In the genomic region with DNA sequence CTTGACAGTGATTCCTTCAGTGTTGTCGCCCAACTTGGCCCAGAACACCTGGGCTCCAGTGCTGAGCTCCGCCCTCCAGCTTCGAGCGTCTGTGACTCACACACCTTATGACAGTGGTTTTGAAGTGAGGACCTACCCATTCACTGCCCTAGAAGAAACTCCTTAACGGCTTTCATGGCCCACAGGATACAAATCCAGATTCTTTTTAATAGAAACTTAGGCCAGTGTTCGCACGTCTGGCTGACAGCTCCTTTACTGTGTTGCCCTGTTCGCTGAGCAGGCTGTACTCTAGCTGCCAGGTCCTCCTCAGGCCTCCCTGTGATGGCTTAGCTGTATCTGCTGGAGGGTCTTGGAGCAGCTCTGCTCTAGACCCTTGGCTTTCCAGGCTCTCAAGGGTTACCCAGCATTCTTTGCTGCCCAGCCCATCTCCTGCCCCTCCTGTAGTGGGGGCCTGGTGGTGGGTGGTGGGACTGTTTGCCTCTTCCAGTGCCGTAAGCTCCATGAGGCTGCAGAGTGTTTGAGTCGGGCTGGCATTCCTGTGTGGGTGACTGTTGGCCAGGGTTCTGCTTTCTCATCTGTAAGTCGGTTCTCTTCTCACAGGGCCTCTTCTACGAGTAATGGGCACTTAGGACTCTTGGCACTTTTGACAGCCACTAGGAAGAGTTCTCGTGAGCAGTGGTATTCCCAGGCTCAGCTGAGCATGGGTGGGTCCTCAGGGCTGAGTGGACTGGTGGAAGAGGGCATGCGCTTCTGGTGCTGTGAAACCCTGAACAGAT, we compare ENCODE assay signal across 18 mouse cellular contexts. TPM values are rescaled to one million over a fixed set of nuclear protein-coding genes. Genes with fewer than 3 reads are reported as not detected.
A peak's percentile ranks its signal among the peaks of the same experiment; 100 is the strongest.
DNase-seq lines count a peak whose midpoint lies in the region; ATAC-seq and TF ChIP-seq lines count a peak whose summit lies in the region.
"Had no signal": no experiment of that assay in that cellular context is flagged by ENCODE, and none has a peak within 500 bp of the region (broad histone marks: within the 10 kb centered on the region; RNA-seq: fewer than 3 reads in every experiment).

No protein-coding gene starts in this region.

- no peak overlapping the region for H3K4me3 ChIP-seq in gastrocnemius, adult 2 months
- H3K4me3 ChIP-seq in lung, adult 2 months (replicated peaks; ENCODE audit: extremely low read depth, low read depth, low read length) = no peak overlapping the region
- no peak overlapping the region for H3K4me3 ChIP-seq in liver, embryonic 11.5 days (ENCODE audit: low read depth, low read length)
- H3K4me3 ChIP-seq: forebrain, embryonic 13.5 days; limb, embryonic 13.5 days; liver, embryonic 15.5 days; midbrain, embryonic 12.5 days; neural tube, embryonic 12.5 days had no signal

- H3K4me2 ChIP-seq in liver, embryonic 11.5 days = no peak overlapping the region
- H3K4me2 ChIP-seq: forebrain, embryonic 13.5 days; limb, embryonic 13.5 days; liver, embryonic 15.5 days; midbrain, embryonic 12.5 days; neural tube, embryonic 12.5 days had no signal

- H3K9me3 ChIP-seq in liver, embryonic 11.5 days (ENCODE audit: control insufficient read depth, low read length) = no peaks in the 10 kb centered on the region
- H3K9me3 ChIP-seq: forebrain, embryonic 13.5 days; limb, embryonic 13.5 days; liver, embryonic 15.5 days; midbrain, embryonic 12.5 days; neural tube, embryonic 12.5 days had no signal

- H3K27ac ChIP-seq in gastrocnemius, adult 2 months = 0 out of 2 replicates have a peak overlapping the region, but pooled peaks have one; percentile 17
- no peak overlapping the region for H3K27ac ChIP-seq in liver, embryonic 11.5 days (ENCODE audit: low read depth, low read length)
- H3K27ac ChIP-seq: forebrain, embryonic 13.5 days; limb, embryonic 13.5 days; liver, embryonic 15.5 days; midbrain, embryonic 12.5 days; neural tube, embryonic 12.5 days had no signal

- H3K4me1 ChIP-seq in lung, adult 2 months (ENCODE audit: control insufficient read depth, insufficient read depth, low read length) = no peaks in the 10 kb centered on the region; the same call in 1 of the 2 replicates
- H3K4me1 ChIP-seq in liver, embryonic 11.5 days (replicated peaks; ENCODE audit: control insufficient read depth, insufficient read depth, low read length) = peaks cover 2% of the 10 kb centered on the region; the same call in 1 of the 2 replicates
- H3K4me1 ChIP-seq: forebrain, embryonic 13.5 days; neural tube, embryonic 12.5 days had no signal

- no peak overlapping the region for H3K9ac ChIP-seq in liver, embryonic 11.5 days (ENCODE audit: low read depth, low read length)
- H3K9ac ChIP-seq: forebrain, embryonic 13.5 days; limb, embryonic 13.5 days; liver, embryonic 15.5 days; midbrain, embryonic 12.5 days; neural tube, embryonic 12.5 days had no signal

- no peak for TF ChIP-seq POLR2A in lung, adult 2 months (IDR thresholded peaks at IDR 0.05; ENCODE audit: borderline replicate concordance, extremely low read depth, low read depth, low read length)

- 72% methylated on average over 14 of the region's 14 CpGs for WGBS in lung, adult 2 months
- 78% methylated on average over 14 of the region's 14 CpGs for WGBS in liver, embryonic 11.5 days

- no peak for ATAC-seq in liver, embryonic 11.5 days (replicated peaks; ENCODE audit: low FRiP score)
- ATAC-seq: forebrain, embryonic 13.5 days had no signal

- H3K36me3 ChIP-seq in liver, embryonic 11.5 days (ENCODE audit: control insufficient read depth, insufficient read depth, low read length) = peaks cover 2% of the 10 kb centered on the region; the same call in 1 of the 2 replicates

- TF ChIP-seq CTCF in gastrocnemius, adult 2 months (IDR thresholded peaks at IDR 0.05) = no peak
- TF ChIP-seq CTCF in lung, adult 2 months (IDR thresholded peaks at IDR 0.05; ENCODE audit: insufficient read depth, low read length) = no peak

- intact Hi-C loops in gastrocnemius, adult 2 months (cut with DNase I) = no loop called here
- intact Hi-C loops in gastrocnemius, postnatal 14 days (cut with DNase I; ENCODE audit: low total_unique reads) = no loop called here

- DNase-seq in gastrocnemius, adult 2 months = no peak
- DNase-seq in gastrocnemius, postnatal 14 days = no peak
- peak; percentile 32 for DNase-seq in lung, adult 2 months
- no peak for DNase-seq in lung, postnatal 14 days
- peak; percentile 65 for DNase-seq in brain, adult 2 months (ENCODE audit: low read depth, low spot score)
- DNase-seq in lung, postnatal 36 days = peak; percentile 60
- DNase-seq in liver, embryonic 11.5 days (ENCODE audit: low spot score) = no peak
- no peak for DNase-seq in B cell, adult 2 months
- DNase-seq: adrenal gland, adult 8-10 months; cerebellum, adult 9-11 months; kidney, adult 11 months; kidney, postnatal 10 days; right cerebral cortex, postnatal 14 days had no signal

- H3K27me3 ChIP-seq in liver, embryonic 11.5 days (replicated peaks; ENCODE audit: control insufficient read depth, insufficient read depth, low read length) = no peaks in the 10 kb centered on the region
- H3K27me3 ChIP-seq: forebrain, embryonic 13.5 days; limb, embryonic 13.5 days; liver, embryonic 15.5 days; midbrain, embryonic 12.5 days; neural tube, embryonic 12.5 days had no signal

RNA-seq across cellular contexts. Expression of a gene that starts 11.7 kb away (rescaled TPM):
- total RNA-seq in gastrocnemius, adult 2 months (2021) = 1 to 10 TPM; 3.5 to 3.8 TPM
- 1 to 10 TPM; 2.7 to 3.5 TPM for total RNA-seq in gastrocnemius, postnatal 14 days (2021)
- polyA plus RNA-seq in lung, adult 2 months (2012; rRNA removed) = 13.0 and 13.5 TPM in 2 replicates
- 6.0 and 6.3 TPM in 2 replicates for polyA plus RNA-seq in liver, embryonic 11.5 days (2014; fragmentation: Nextera tagmentation; extraction: Ambion mirVana)

RNA-seq across cellular contexts. Expression of a gene that starts 15.4 kb away (rescaled TPM):
- 100 to 1,000 TPM; 201 to 248 TPM for total RNA-seq in gastrocnemius, adult 2 months (2021)
- 100 to 1,000 TPM; 149 to 227 TPM for total RNA-seq in gastrocnemius, postnatal 14 days (2021)
- 3.2 and 12.0 TPM in 2 replicates for polyA plus RNA-seq in lung, adult 2 months (2012; rRNA removed)
- polyA plus RNA-seq in liver, embryonic 11.5 days (2014; fragmentation: Nextera tagmentation; extraction: Ambion mirVana) = 10.5 and 11.5 TPM in 2 replicates
- polyA plus RNA-seq: forebrain, embryonic 13.5 days; midbrain, embryonic 12.5 days had no signal

RNA-seq across cellular contexts. Expression of a gene that starts 50.6 kb away (rescaled TPM):
- 1 to 10 TPM in 1 of 2 experiments, under 1 TPM in 1; 0.89 to 1.5 TPM for total RNA-seq in gastrocnemius, adult 2 months (2021)
- under 1 TPM; 0.47 to 0.78 TPM for total RNA-seq in gastrocnemius, postnatal 14 days (2021)
- 10.3 and 15.0 TPM in 2 replicates for polyA plus RNA-seq in lung, adult 2 months (2012; rRNA removed)
- 3.6 and 5.5 TPM in 2 replicates for polyA plus RNA-seq in liver, embryonic 11.5 days (2014; fragmentation: Nextera tagmentation; extraction: Ambion mirVana)

Comparison
In these comparisons a context has a peak if more than half of its experiments do, and no peak if none do; other contexts are left out.
1. DNase-seq: peak in lung, adult 2 months (single experiment), brain, adult 2 months (single experiment) and lung, postnatal 36 days (single experiment); none in gastrocnemius, adult 2 months (single experiment), gastrocnemius, postnatal 14 days (single experiment), lung, postnatal 14 days (single experiment), liver, embryonic 11.5 days (single experiment) and B cell, adult 2 months (0 of 2).